Mouse (Mus musculus): ENCODE measurements around the gene Adcy1.

DNA sequence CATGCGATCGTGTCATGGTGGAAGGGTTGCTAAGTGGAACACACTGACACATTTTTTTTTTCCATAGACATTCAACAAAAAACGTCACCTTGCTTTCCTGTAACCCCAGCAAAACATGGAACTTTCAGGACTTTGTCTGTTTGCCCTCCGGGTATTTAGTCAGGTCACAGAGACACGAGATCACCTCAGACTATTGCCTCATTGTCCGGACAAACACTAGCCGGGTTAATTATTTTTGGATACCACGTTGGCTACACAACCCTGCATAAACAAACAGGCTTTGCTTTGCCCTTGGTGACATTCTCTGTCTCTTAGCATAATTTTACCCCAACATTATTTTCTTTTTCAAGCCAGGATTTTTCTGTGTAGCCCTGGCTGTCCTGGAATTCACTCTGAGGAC is 89.8 kb downstream of the Adcy1 start:
- TF ChIP-seq CTCF (conservative IDR thresholded peaks at IDR 0.05; ENCODE audit: low read length) = no peak
- TF ChIP-seq POU5F1 (IDR thresholded peaks at IDR 0.05; ENCODE audit: borderline replicate concordance, low read length) = no peak
- no peak for TF ChIP-seq NANOG (IDR thresholded peaks at IDR 0.05; ENCODE audit: borderline replicate concordance, low read length)

Data from E14TG2a.4 (cell line).